Mouse (Mus musculus) heart, adult 2 months (tissue): ENCODE results near the gene Itch.

Experiments used
- CTCF ChIP-seq: fragments of 200-600 bp; IDR thresholded peaks from 2 replicates; pipeline ENCODE4 v1.8.1; 2022; ENCODE audit warnings: antibody characterized with exemption, mild to moderate bottlenecking, moderate library complexity
- EP300 ChIP-seq: fragments of 200-500 bp; IDR thresholded peaks from 2 replicates; pipeline ENCODE4 v1.6.1; 2011; ENCODE audit warnings: low read depth, low read length, control low read depth; ENCODE audit not compliant: insufficient read depth
- POLR2A ChIP-seq: fragments of 200-500 bp; IDR thresholded peaks from 2 replicates; pipeline ENCODE4 v1.6.1; 2011; ENCODE audit warnings: mild to moderate bottlenecking, low read depth, low read length, control low read depth; ENCODE audit not compliant: insufficient read depth

GRCm38 (mm10) chr2:155273603-155274002 lies 140.3 kb downstream of the Itch start:
- TF ChIP-seq CTCF (no peak), EP300 (no peak), POLR2A (no peak)
